Mouse (Mus musculus) cerebellum, adult 9-11 months (tissue): ENCODE results near the gene Dad1.

ENCODE experiments used
- DNase-seq: peaks from one replicate; pipeline ENCODE4 v3.0.0; 2022

Gene Dad1

GRCm38 (mm10) chr14:54224064-54224417 is 29.9 kb downstream of the Dad1 start:
- DNase-seq: no peak

GRCm38 (mm10) chr14:54223315-54224063 is 30.4 kb downstream of the Dad1 start:
- DNase-seq: no peak

GRCm38 (mm10) chr14:54222289-54222727 is 31.6 kb downstream of the Dad1 start:
- no peak for DNase-seq

- no peak for DNase-seq
Measured at GRCm38 (mm10) chr14:54221641-54222040, 32.3 kb downstream of the Dad1 start.

GRCm38 (mm10) chr14:54220726-54221494 is 33.0 kb downstream of the Dad1 start:
- DNase-seq: no peak

- DNase-seq: no peak
Measured at GRCm38 (mm10) chr14:54219849-54220248, 34.1 kb downstream of the Dad1 start.

- DNase-seq: no peak
Measured at GRCm38 (mm10) chr14:54219256-54219655, 34.6 kb downstream of the Dad1 start.

GRCm38 (mm10) chr14:54218721-54219120 is 35.2 kb downstream of the Dad1 start:
- no peak for DNase-seq

- DNase-seq: no peak
Measured at GRCm38 (mm10) chr14:54218233-54218632, 35.7 kb downstream of the Dad1 start.

- DNase-seq: no peak
Measured at GRCm38 (mm10) chr14:54216126-54216525, 37.8 kb downstream of the Dad1 start.

- no peak for DNase-seq
Measured at GRCm38 (mm10) chr14:54214901-54215300, 39.0 kb downstream of the Dad1 start.

GRCm38 (mm10) chr14:54214477-54214876 is 39.4 kb downstream of the Dad1 start:
- DNase-seq: no peak

GRCm38 (mm10) chr14:54213734-54214133 is 40.2 kb downstream of the Dad1 start:
- no peak for DNase-seq

- no peak for DNase-seq
Measured at GRCm38 (mm10) chr14:54211755-54212154, 42.1 kb downstream of the Dad1 start.

- DNase-seq: no peak
Measured at GRCm38 (mm10) chr14:54211199-54211598, 42.7 kb downstream of the Dad1 start.

- DNase-seq: no peak
Measured at GRCm38 (mm10) chr14:54210401-54210800, 43.5 kb downstream of the Dad1 start.

- no peak for DNase-seq
Measured at GRCm38 (mm10) chr14:54209932-54210331, 44.0 kb downstream of the Dad1 start.

GRCm38 (mm10) chr14:54208741-54209140 is 45.2 kb downstream of the Dad1 start:
- DNase-seq: no peak

- no peak for DNase-seq
Measured at GRCm38 (mm10) chr14:54207924-54208323, 46.0 kb downstream of the Dad1 start.

GRCm38 (mm10) chr14:54206750-54207550 is 47.0 kb downstream of the Dad1 start:
- DNase-seq: no peak

GRCm38 (mm10) chr14:54206309-54206708 is 47.6 kb downstream of the Dad1 start:
- no peak for DNase-seq

- no peak for DNase-seq
Measured at GRCm38 (mm10) chr14:54205904-54206303, 48.0 kb downstream of the Dad1 start.

- DNase-seq: no peak
Measured at GRCm38 (mm10) chr14:54204786-54205185, 49.1 kb downstream of the Dad1 start.
